Comparison of ENCODE assay signal across 7 mouse cellular contexts in genomic region chr17:49171252-49172047, GRCm38 (mm10).
A peak's percentile ranks its signal among the peaks of the same experiment; 100 is the strongest.
DNase-seq lines count a peak whose midpoint lies in the region; ATAC-seq and TF ChIP-seq lines count a peak whose summit lies in the region.

No protein-coding gene starts in this region.

- no peak for TF ChIP-seq CTCF in lung, embryonic 14.5 days (IDR thresholded peaks at IDR 0.05; ENCODE audit: low read depth)

- peak overlapping the region; percentile 5 to 42; a peak in 3 of 4 replicates for H3K4me3 ChIP-seq in ES-E14 (ENCODE audit: insufficient read depth in 1 of 2, low read depth in 1 of 2, low read length in 2 of 2, poor library complexity in 1 of 2, severe bottlenecking in 1 of 2)
- peak overlapping the region; percentile 48 for H3K4me3 ChIP-seq in forebrain, embryonic 16.5 days (replicated peaks; ENCODE audit: low read length)
- H3K4me3 ChIP-seq in hindbrain, embryonic 16.5 days (ENCODE audit: low read length), result peak overlapping the region; percentile 39
- H3K4me3 ChIP-seq in lung, embryonic 14.5 days (ENCODE audit: low read depth, low read length), result peak overlapping the region; percentile 35
- H3K4me3 ChIP-seq in neural tube, embryonic 15.5 days (replicated peaks), result peak overlapping the region; percentile 34

- ATAC-seq in forebrain, embryonic 16.5 days, result peak; percentile 70
- ATAC-seq in hindbrain, embryonic 16.5 days, result peak; percentile 34
- peak; percentile 65; the same call in 1 of the 2 replicates for ATAC-seq in lung, embryonic 14.5 days (ENCODE audit: insufficient read depth)
- ATAC-seq in neural tube, embryonic 15.5 days (ENCODE audit: low FRiP score), result peak; percentile 40; the same call in 1 of the 2 replicates

- no peaks in the 10 kb centered on the region for H3K36me3 ChIP-seq in ES-E14 (ENCODE audit: control insufficient read depth, insufficient read depth, low read length, poor library complexity, severe bottlenecking)
- H3K36me3 ChIP-seq in forebrain, embryonic 16.5 days (ENCODE audit: control insufficient read depth, insufficient read depth), result no peaks in the 10 kb centered on the region
- H3K36me3 ChIP-seq in hindbrain, embryonic 16.5 days (ENCODE audit: control insufficient read depth, insufficient read depth, low read length), result no peaks in the 10 kb centered on the region
- H3K36me3 ChIP-seq in lung, embryonic 14.5 days (ENCODE audit: insufficient read depth), result no peaks in the 10 kb centered on the region
- H3K36me3 ChIP-seq in neural tube, embryonic 15.5 days, result no peaks in the 10 kb centered on the region

- H3K9ac ChIP-seq in ES-E14 (ENCODE audit: insufficient read depth, low read depth, low read length, poor library complexity, severe bottlenecking), result no peak overlapping the region
- H3K9ac ChIP-seq in forebrain, embryonic 16.5 days (replicated peaks; ENCODE audit: low read depth, low read length), result peak overlapping the region; percentile 55
- peak overlapping the region; percentile 50; the same call in 1 of the 2 replicates for H3K9ac ChIP-seq in hindbrain, embryonic 16.5 days (ENCODE audit: low read depth, low read length)
- H3K9ac ChIP-seq in lung, embryonic 14.5 days, result peak overlapping the region; percentile 9; the same call in 1 of the 2 replicates
- H3K9ac ChIP-seq in neural tube, embryonic 15.5 days (replicated peaks), result peak overlapping the region; percentile 32; the same call in 1 of the 2 replicates

- peak; percentile 15 for DNase-seq in ES-E14 (ENCODE audit: low read depth, low spot score)
- peak; percentile 32 for DNase-seq in adrenal gland, adult 2 months
- DNase-seq in lung, embryonic 14.5 days, result peak; percentile 74
- DNase-seq in cerebellum, adult 9-10 months, result no peak

- H3K4me2 ChIP-seq in forebrain, embryonic 16.5 days (ENCODE audit: low read length), result peak overlapping the region; percentile 83
- H3K4me2 ChIP-seq in hindbrain, embryonic 16.5 days (ENCODE audit: low read length), result peak overlapping the region; percentile 74
- H3K4me2 ChIP-seq in lung, embryonic 14.5 days, result peak overlapping the region; percentile 76
- H3K4me2 ChIP-seq in neural tube, embryonic 15.5 days, result peak overlapping the region; percentile 65

- no peak overlapping the region for H3K27ac ChIP-seq in ES-E14 (ENCODE audit: insufficient read depth, low read depth, low read length, poor library complexity, severe bottlenecking)
- H3K27ac ChIP-seq in forebrain, embryonic 16.5 days (ENCODE audit: low read length), result no peak overlapping the region
- H3K27ac ChIP-seq in hindbrain, embryonic 16.5 days (ENCODE audit: low read depth, low read length), result no peak overlapping the region
- H3K27ac ChIP-seq in lung, embryonic 14.5 days (ENCODE audit: low read depth), result no peak overlapping the region
- H3K27ac ChIP-seq in neural tube, embryonic 15.5 days (replicated peaks), result no peak overlapping the region

- H3K9me3 ChIP-seq in ES-E14 (ENCODE audit: control insufficient read depth, insufficient read depth, low read depth, low read length), result no peaks in the 10 kb centered on the region
- H3K9me3 ChIP-seq in forebrain, embryonic 16.5 days (ENCODE audit: control insufficient read depth, low read length), result no peaks in the 10 kb centered on the region
- no peaks in the 10 kb centered on the region for H3K9me3 ChIP-seq in hindbrain, embryonic 16.5 days (ENCODE audit: control insufficient read depth, low read length)
- H3K9me3 ChIP-seq in lung, embryonic 14.5 days (ENCODE audit: low read depth, low read length), result no peaks in the 10 kb centered on the region
- 0 out of 2 replicates have a peak, but pooled peaks cover 3% of the 10 kb centered on the region for H3K9me3 ChIP-seq in neural tube, embryonic 15.5 days (replicated peaks)

- WGBS in forebrain, embryonic 16.5 days, result 4% methylated on average over 20 of the region's 20 CpGs
- WGBS in hindbrain, embryonic 16.5 days, result 4% methylated on average over 20 of the region's 20 CpGs
- 4% methylated on average over 20 of the region's 20 CpGs for WGBS in lung, embryonic 14.5 days
- 5% methylated on average over 20 of the region's 20 CpGs for WGBS in neural tube, embryonic 15.5 days

- H3K4me1 ChIP-seq in ES-E14 (ENCODE audit: control insufficient read depth in 2 of 2, insufficient read depth in 2 of 2, low read length in 2 of 2, poor library complexity in 1 of 2), result peaks cover 5% of the 10 kb centered on the region in 2 experiments; a peak in 2 of 4 replicates
- peaks cover 16% of the 10 kb centered on the region for H3K4me1 ChIP-seq in forebrain, embryonic 16.5 days (replicated peaks; ENCODE audit: control insufficient read depth, insufficient read depth, low read length)
- peaks cover 14% of the 10 kb centered on the region for H3K4me1 ChIP-seq in hindbrain, embryonic 16.5 days (ENCODE audit: control insufficient read depth, insufficient read depth, low read depth, low read length)
- no peaks in the 10 kb centered on the region for H3K4me1 ChIP-seq in lung, embryonic 14.5 days (ENCODE audit: insufficient read depth)
- H3K4me1 ChIP-seq in neural tube, embryonic 15.5 days, result peaks cover 19% of the 10 kb centered on the region

- in situ Hi-C loops in ES-E14 (cut with MboI; ENCODE audit: low sequenced_read_pairs in 2 of 2, unreplicated experiment in 2 of 2), result no loop called here

- H3K27me3 ChIP-seq in forebrain, embryonic 16.5 days (replicated peaks; ENCODE audit: control insufficient read depth, insufficient read depth, low read length), result no peaks in the 10 kb centered on the region
- no peaks in the 10 kb centered on the region for H3K27me3 ChIP-seq in hindbrain, embryonic 16.5 days (replicated peaks; ENCODE audit: control insufficient read depth, insufficient read depth, low read length)
- H3K27me3 ChIP-seq in lung, embryonic 14.5 days (ENCODE audit: insufficient read depth, low read length), result no peaks in the 10 kb centered on the region
- H3K27me3 ChIP-seq in neural tube, embryonic 15.5 days (replicated peaks), result peaks cover 12% of the 10 kb centered on the region

TF ChIP-seq in ES-E14, 5 proteins besides CTCF, POLR2A, EP300 and RAD21:
- TF ChIP-seq HCFC1 (IDR thresholded peaks at IDR 0.05; ENCODE audit: borderline replicate concordance, insufficient read depth, low read length) (no peak), ZC3H11A (IDR thresholded peaks at IDR 0.05; ENCODE audit: borderline replicate concordance, low read depth, low read length) (no peak), CHD2 (IDR thresholded peaks at IDR 0.05; ENCODE audit: low read depth, low read length) (no peak), ZNF384 (IDR thresholded peaks at IDR 0.05; ENCODE audit: low read depth, low read length) (no peak), MAFK (IDR thresholded peaks at IDR 0.05; ENCODE audit: insufficient read depth, low read depth, low read length) (no peak)
